Mouse (Mus musculus) retina, adult 2 months (tissue): ENCODE measurements around the gene Ufsp1.
"Not testable (repeated sequence)": the region's sequence is repeated elsewhere in the genome, so short reads cannot be mapped to it uniquely, and the experiment has no call there.

Experiments used
- DNase-seq: peaks from one replicate; pipeline ENCODE4 v3.0.0-alpha.2; 2012; ENCODE audit warnings: low read depth, low spot score

The Ufsp1 gene

GRCm38 (mm10) chr5:137293839-137294743 lies at the start of gene Ufsp1:
Gene Ufsp1, plus strand, starts transcription at chr5:137294629.
- DNase-seq, result peak; percentile 84

- no peak for DNase-seq
Measured at GRCm38 (mm10) chr5:137263897-137264720, 30.3 kb upstream of the Ufsp1 start.

- DNase-seq, result no peak
Measured at GRCm38 (mm10) chr5:137264787-137265186, 29.6 kb upstream of the Ufsp1 start.

GRCm38 (mm10) chr5:137268131-137268910 lies 26.1 kb upstream of the Ufsp1 start:
- no peak for DNase-seq

- DNase-seq, result no peak
Measured at GRCm38 (mm10) chr5:137277360-137278342, 16.8 kb upstream of the Ufsp1 start.

GRCm38 (mm10) chr5:137284411-137284810 lies 10.0 kb upstream of the Ufsp1 start:
- DNase-seq, result not testable (repeated sequence)

- no peak for DNase-seq
Measured at GRCm38 (mm10) chr5:137285045-137285444, 9.4 kb upstream of the Ufsp1 start.

GRCm38 (mm10) chr5:137285986-137286385 lies 8.4 kb upstream of the Ufsp1 start:
- DNase-seq, result no peak

- peak; percentile 80 for DNase-seq
Measured at GRCm38 (mm10) chr5:137286655-137287031, 7.8 kb upstream of the Ufsp1 start.

GRCm38 (mm10) chr5:137287032-137287952 lies 7.1 kb upstream of the Ufsp1 start, which contains the start of gene Ache:
Gene Ache, plus strand, starts transcription at chr5:137287519.
- no peak for DNase-seq

GRCm38 (mm10) chr5:137287953-137288743 lies 6.3 kb upstream of the Ufsp1 start:
- DNase-seq, result no peak

- DNase-seq, result no peak
Measured at GRCm38 (mm10) chr5:137288999-137289470, 5.4 kb upstream of the Ufsp1 start.

- DNase-seq, result no peak
Measured at GRCm38 (mm10) chr5:137289591-137290365, 4.7 kb upstream of the Ufsp1 start.

- DNase-seq, result no peak
Measured at GRCm38 (mm10) chr5:137290677-137291076, 3.8 kb upstream of the Ufsp1 start.

GRCm38 (mm10) chr5:137291381-137291926 lies 3.0 kb upstream of the Ufsp1 start:
- DNase-seq, result no peak

GRCm38 (mm10) chr5:137293282-137293681 lies 1.1 kb upstream of the Ufsp1 start:
- no peak for DNase-seq

GRCm38 (mm10) chr5:137294744-137295093 lies 290 bp downstream of the Ufsp1 start:
- no peak for DNase-seq
